Mouse (Mus musculus) hindbrain, embryonic 12.5 days (tissue): ENCODE results near the gene Acot9. TPM values are rescaled to one million over a fixed set of nuclear protein-coding genes. Genes with fewer than 3 reads are reported as not detected.

Source experiments
- ATAC-seq: fragments of 200-750 bp; cut with Nextera tagmentation; 2 replicates; pipeline ENCODE4 v1.8.0; 2017; ENCODE audit warnings: moderate TSS enrichment; ENCODE audit not compliant: low FRiP score
- H3K27ac ChIP-seq: fragments of 300-500 bp; sonication (generic); 2 replicates; pipeline ENCODE4 v1.5.1; 2016; ENCODE audit warnings: mild to moderate bottlenecking
- H3K27me3 ChIP-seq: fragments of 300-500 bp; sonication (generic); 2 replicates; pipeline ENCODE4 v1.6.1; 2016; ENCODE audit warnings: mild to moderate bottlenecking
- H3K36me3 ChIP-seq: fragments of 300-500 bp; sonication (generic); 2 replicates; pipeline ENCODE4 v1.6.1; 2016; ENCODE audit warnings: mild to moderate bottlenecking
- H3K4me1 ChIP-seq: fragments of 300-500 bp; sonication (generic); 2 replicates; pipeline ENCODE4 v1.6.1; 2016
- H3K4me2 ChIP-seq: fragments of 300-500 bp; sonication (generic); replicated peaks from 2 replicates; pipeline ENCODE4 v1.6.1; 2016; ENCODE audit warnings: mild to moderate bottlenecking
- H3K4me3 ChIP-seq: fragments of 300-500 bp; sonication (generic); 2 replicates; pipeline ENCODE4 v1.5.1; 2016; ENCODE audit warnings: mild to moderate bottlenecking
- H3K9ac ChIP-seq: fragments of 300-500 bp; sonication (generic); 2 replicates; pipeline ENCODE4 v1.6.1; 2016; ENCODE audit warnings: mild to moderate bottlenecking, moderate library complexity
- H3K9me3 ChIP-seq: fragments of 300-500 bp; sonication (generic); replicated peaks from 2 replicates; pipeline ENCODE4 v1.6.1; 2016; ENCODE audit warnings: mild to moderate bottlenecking
- WGBS: fragments of 180-500 bp; shearing (Covaris S2); methylation state at CpG from one replicate; pipeline ENCODE4 v1.1.7; 2016; 5-methylcytosine and 5-hydroxymethylcytosine counted together
- polyA plus RNA-seq: library from polyadenylated mRNA; unstranded; fragments of >200 nt; fragmentation: Nextera tagmentation; extraction: Ambion mirVana; gene quantifications from 2 replicates; pipeline ENCODE4 v1.2.1, GENCODE M21; 2016

Gene Acot9
- polyA plus RNA-seq, 1 experiment from 2014 or later: 31.2 TPM

DNA sequence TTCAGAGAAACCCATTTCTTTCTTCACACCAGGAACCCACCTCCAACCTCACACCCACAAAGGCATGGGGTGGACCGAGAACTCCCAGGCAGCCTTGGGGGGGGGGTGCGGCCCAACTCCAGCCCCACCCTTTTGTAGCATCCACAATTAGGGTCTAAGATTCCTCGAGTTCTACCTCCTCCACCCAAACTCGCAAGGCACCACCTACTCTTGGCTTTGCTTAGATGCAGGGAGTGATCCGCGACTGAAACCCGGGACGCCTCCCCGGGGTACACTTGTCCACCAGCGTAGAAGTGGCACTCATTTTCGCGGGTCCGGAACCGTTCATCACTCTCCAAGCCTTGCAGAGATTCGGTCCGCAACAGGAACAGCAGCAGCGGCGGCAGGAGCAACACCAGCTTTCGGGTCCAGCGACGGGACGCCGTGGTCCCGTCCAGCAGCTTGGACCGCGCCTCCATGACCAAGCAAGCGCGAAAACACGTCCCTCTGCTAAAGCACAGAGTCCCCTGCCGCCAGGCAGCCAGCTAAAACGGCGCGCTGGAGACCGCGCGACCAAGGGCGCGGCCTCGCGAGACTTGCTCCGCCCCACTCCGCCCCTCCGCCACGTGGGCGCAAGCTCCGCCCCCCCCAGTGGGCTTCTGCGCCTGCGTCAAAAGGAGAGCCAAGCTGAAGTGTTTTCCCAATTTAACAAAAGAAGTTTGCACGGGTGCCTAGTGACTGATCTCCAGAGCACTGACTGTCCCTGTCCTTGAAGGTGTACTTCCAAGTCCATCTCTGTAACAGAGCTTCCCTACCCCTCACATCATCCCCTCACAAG is 75.9 kb downstream of the Acot9 start:
- Histone ChIP-seq H3K4me3 (peak overlapping the region; percentile 52), H3K9ac (peak overlapping the region; percentile 62), H3K36me3 (0 out of 2 replicates have a peak, but pooled peaks cover 2% of the 10 kb centered on the region), H3K27ac (peak overlapping the region; percentile 52; the same call in 1 of the 2 replicates), H3K4me1 (no peaks in the 10 kb centered on the region), H3K4me2 (peak overlapping the region; percentile 51), H3K27me3 (no peaks in the 10 kb centered on the region), H3K9me3 (no peaks in the 10 kb centered on the region)
- ATAC-seq: peak; percentile 99
- 15% methylated on average over 48 of the region's 49 CpGs for whole genome bisulfite sequencing

DNA sequence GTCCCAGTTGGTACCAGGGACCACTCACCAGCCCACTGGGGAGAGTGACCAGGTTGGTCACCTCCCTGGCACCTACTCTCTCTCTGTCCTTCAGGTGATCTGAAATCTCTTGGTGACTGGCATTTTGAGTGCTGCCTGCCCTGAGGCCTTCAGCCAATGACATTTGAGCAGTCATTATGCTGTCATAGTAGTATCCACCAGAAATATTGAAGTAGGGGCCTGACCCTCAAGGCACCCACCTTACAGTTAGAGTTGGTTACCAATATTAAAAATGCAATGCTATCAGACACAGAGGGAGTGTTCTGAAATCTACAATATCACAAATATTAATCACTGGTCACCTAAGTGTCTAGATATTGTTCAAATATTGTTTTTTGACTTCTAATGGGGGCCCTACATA is 78.4 kb downstream of the Acot9 start, which contains the start of gene Prdx4:
TSS of gene Prdx4 (minus strand) at position 101 of the 400 bp plus-strand sequence.
- Histone ChIP-seq H3K4me2 (no peak within 1 kb of the TSS), H3K9me3 (no peaks in the 10 kb centered on the region), H3K4me3 (no peak within 1 kb of the TSS), H3K9ac (no peak within 1 kb of the TSS), H3K27me3 (no peaks in the 10 kb centered on the region), H3K27ac (no peak within 1 kb of the TSS), H3K4me1 (no peaks in the 10 kb centered on the region), H3K36me3 (no peaks in the 10 kb centered on the region)
- ATAC-seq: no peak

DNA sequence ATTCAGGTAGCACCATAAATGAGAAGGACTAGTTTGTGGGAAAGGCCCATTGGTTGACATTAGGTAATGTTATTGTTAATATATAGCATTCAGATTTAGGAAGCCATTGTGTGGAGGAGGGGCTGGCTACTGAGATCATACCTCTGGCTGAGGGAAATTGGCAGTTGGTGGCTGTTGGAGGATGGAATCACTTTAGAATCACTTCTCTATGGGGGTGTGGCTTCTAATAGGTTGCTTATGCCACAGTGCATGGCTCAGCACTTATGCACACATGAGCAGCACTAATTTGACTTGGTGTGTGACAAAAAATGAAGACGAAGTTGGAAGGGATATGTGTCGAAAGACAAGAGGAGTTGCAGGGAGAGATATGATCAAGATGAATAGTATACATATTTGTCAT is 84.0 kb downstream of the Acot9 start:
- H3K4me3 ChIP-seq: no peak overlapping the region
- ATAC-seq: no peak
- no peak overlapping the region for H3K9ac ChIP-seq
- 91% methylated on average over 2 of the region's 2 CpGs for WGBS
- H3K9me3 ChIP-seq: no peaks in the 10 kb centered on the region
- H3K36me3 ChIP-seq: no peaks in the 10 kb centered on the region
- H3K27ac ChIP-seq: no peak overlapping the region
- H3K4me1 ChIP-seq: no peaks in the 10 kb centered on the region
- no peak overlapping the region for H3K4me2 ChIP-seq
- no peaks in the 10 kb centered on the region for H3K27me3 ChIP-seq

Other genes starting within 250 kb of the Acot9 start
- not detected in 2 replicates for gene Magea5, start 199.3 kb upstream of the Acot9 start, polyA plus RNA-seq
- gene Magea1, start 172.7 kb upstream of the Acot9 start, polyA plus RNA-seq: not detected in 2 replicates
- gene Magea2, start 168.8 kb upstream of the Acot9 start, polyA plus RNA-seq: not detected in 2 replicates
- not detected in 2 replicates for gene Cldn34b2, start 134.0 kb upstream of the Acot9 start, polyA plus RNA-seq
- gene Sat1, start 46.0 kb upstream of the Acot9 start, polyA plus RNA-seq: 72.1 and 78.5 TPM in 2 replicates
- gene Prdx4, start 78.3 kb downstream of the Acot9 start, polyA plus RNA-seq: 189 and 203 TPM in 2 replicates